29 mouse cellular contexts compared by ENCODE assay signal in genomic region chr11:90603066-90603465, GRCm38 (mm10).
"Had no signal": no experiment of that assay in that cellular context is flagged by ENCODE, and none has a peak within 500 bp of the region (broad histone marks: within the 10 kb centered on the region; RNA-seq: fewer than 3 reads in every experiment).

No protein-coding gene starts in this region.

- H3K36me3 ChIP-seq: midbrain, embryonic 15.5 days had no signal

- H3K4me1 ChIP-seq: limb, embryonic 10.5 days; limb, embryonic 12.5 days; limb, embryonic 13.5 days; limb, embryonic 15.5 days; liver, embryonic 12.5 days; liver, embryonic 13.5 days; liver, embryonic 15.5 days; megakaryocyte, embryonic 14.5 days; midbrain, embryonic 10.5 days; midbrain, embryonic 12.5 days; midbrain, embryonic 13.5 days; midbrain, embryonic 15.5 days; neural tube, embryonic 12.5 days; neural tube, embryonic 13.5 days had no signal

- H3K4me3 ChIP-seq: left cerebral cortex, adult 2 months; limb, embryonic 10.5 days; limb, embryonic 12.5 days; limb, embryonic 13.5 days; limb, embryonic 15.5 days; liver, embryonic 12.5 days; liver, embryonic 13.5 days; liver, embryonic 15.5 days; megakaryocyte, embryonic 14.5 days; midbrain, embryonic 10.5 days; midbrain, embryonic 12.5 days; midbrain, embryonic 13.5 days; midbrain, embryonic 15.5 days; myocyte; neural tube, embryonic 12.5 days; neural tube, embryonic 13.5 days had no signal

- H3K9ac ChIP-seq: limb, embryonic 12.5 days; limb, embryonic 13.5 days; limb, embryonic 15.5 days; liver, embryonic 12.5 days; liver, embryonic 13.5 days; liver, embryonic 14.5 days; liver, embryonic 15.5 days; liver, postnatal 0 days; midbrain, embryonic 12.5 days; midbrain, embryonic 13.5 days; midbrain, embryonic 15.5 days; neural tube, embryonic 12.5 days; neural tube, embryonic 13.5 days had no signal

- DNase-seq: left cerebral cortex, postnatal 4 days; liver; liver, embryonic 13.5 days; liver, postnatal 0 days; lung, adult 2 months; lung, postnatal 14 days; lung, postnatal 4 days; midbrain, embryonic 14.5 days had no signal

- ATAC-seq: liver, embryonic 12.5 days; liver, postnatal 0 days; lung, postnatal 0 days; midbrain, embryonic 13.5 days; midbrain, embryonic 15.5 days; midbrain, embryonic 16.5 days had no signal

- H3K9me3 ChIP-seq: limb, embryonic 10.5 days; limb, embryonic 12.5 days; limb, embryonic 13.5 days; limb, embryonic 15.5 days; liver, embryonic 12.5 days; liver, embryonic 13.5 days; liver, embryonic 15.5 days; megakaryocyte, embryonic 14.5 days; midbrain, embryonic 10.5 days; midbrain, embryonic 12.5 days; midbrain, embryonic 13.5 days; midbrain, embryonic 15.5 days; neural tube, embryonic 12.5 days; neural tube, embryonic 13.5 days had no signal

- H3K27me3 ChIP-seq: limb, embryonic 12.5 days; limb, embryonic 13.5 days; limb, embryonic 15.5 days; liver, embryonic 12.5 days; liver, embryonic 13.5 days; liver, embryonic 15.5 days; megakaryocyte, embryonic 14.5 days; midbrain, embryonic 12.5 days; midbrain, embryonic 13.5 days; midbrain, embryonic 15.5 days; neural tube, embryonic 12.5 days; neural tube, embryonic 13.5 days had no signal

- H3K4me2 ChIP-seq: limb, embryonic 12.5 days; limb, embryonic 13.5 days; limb, embryonic 15.5 days; liver, embryonic 11.5 days; liver, embryonic 12.5 days; liver, embryonic 13.5 days; liver, embryonic 15.5 days; midbrain, embryonic 11.5 days; midbrain, embryonic 12.5 days; midbrain, embryonic 13.5 days; midbrain, embryonic 15.5 days; neural tube, embryonic 12.5 days; neural tube, embryonic 13.5 days had no signal

- H3K27ac ChIP-seq: left cerebral cortex, adult 2 months; limb, embryonic 10.5 days; limb, embryonic 12.5 days; limb, embryonic 13.5 days; limb, embryonic 15.5 days; liver, embryonic 12.5 days; liver, embryonic 13.5 days; liver, embryonic 14.5 days; liver, embryonic 15.5 days; macrophage; midbrain, embryonic 10.5 days; midbrain, embryonic 12.5 days; midbrain, embryonic 13.5 days; midbrain, embryonic 15.5 days; neural tube, embryonic 12.5 days; neural tube, embryonic 13.5 days had no signal
